Mouse (Mus musculus) neural tube, embryonic 11.5 days (tissue): Measurements from ENCODE around the gene Rhbdd1. TPM values are rescaled to one million over a fixed set of nuclear protein-coding genes. Genes with fewer than 3 reads are reported as not detected.

Experiments used
- ATAC-seq: fragments of 200-750 bp; cut with Nextera tagmentation; 2 replicates; pipeline ENCODE4 v1.8.0; 2017; ENCODE audit warnings: moderate number of reproducible peaks, mild to moderate bottlenecking, moderate TSS enrichment, moderate library complexity; ENCODE audit not compliant: insufficient read depth, low FRiP score, low TSS enrichment
- DNase-seq: peaks from one replicate; pipeline ENCODE4 v3.0.0-alpha.2; 2015; ENCODE audit warnings: low spot score
- H3K27ac ChIP-seq: fragments of 300-500 bp; sonication (generic); 2 replicates; pipeline ENCODE4 v1.5.1; 2014; ENCODE audit warnings: low read depth, mild to moderate bottlenecking, low read length
- H3K27me3 ChIP-seq: fragments of 300-500 bp; sonication (generic); 2 replicates; pipeline ENCODE4 v1.6.1; 2014; ENCODE audit warnings: mild to moderate bottlenecking, low read length, mixed read lengths; ENCODE audit not compliant: control insufficient read depth, insufficient read depth
- H3K36me3 ChIP-seq: fragments of 300-500 bp; sonication (generic); 2 replicates; pipeline ENCODE4 v1.6.1; 2014; ENCODE audit warnings: mild to moderate bottlenecking, low read length, moderate library complexity, mixed read lengths; ENCODE audit not compliant: control insufficient read depth, insufficient read depth
- H3K4me1 ChIP-seq: fragments of 300-500 bp; sonication (generic); 2 replicates; pipeline ENCODE4 v1.6.1; 2014; ENCODE audit warnings: low read length, mixed read lengths; ENCODE audit not compliant: control insufficient read depth, insufficient read depth
- H3K4me2 ChIP-seq: fragments of 300-500 bp; sonication (generic); 2 replicates; pipeline ENCODE4 v1.6.1; 2014; ENCODE audit warnings: low read depth, mild to moderate bottlenecking, moderate library complexity
- H3K4me3 ChIP-seq: fragments of 300-500 bp; sonication (generic); 2 replicates; pipeline ENCODE4 v1.5.1; 2014; ENCODE audit warnings: low read depth, low read length
- H3K9ac ChIP-seq: fragments of 300-500 bp; sonication (generic); 2 replicates; pipeline ENCODE4 v1.6.1; 2014; ENCODE audit warnings: mild to moderate bottlenecking, low read length
- H3K9me3 ChIP-seq: fragments of 300-500 bp; sonication (generic); 2 replicates; pipeline ENCODE4 v1.6.1; 2016; ENCODE audit warnings: low read length; ENCODE audit not compliant: control insufficient read depth
- WGBS: fragments of 180-500 bp; shearing (Covaris S2); extraction: QIAGEN DNeasy Blood & Tissue Kit; methylation state at CpG from one replicate; pipeline ENCODE4 v1.1.7; 2014; 5-methylcytosine and 5-hydroxymethylcytosine counted together
- polyA plus RNA-seq: library from polyadenylated mRNA; unstranded; fragments of >200 nt; fragmentation: Nextera tagmentation; extraction: Ambion mirVana; gene quantifications from 2 replicates; pipeline ENCODE4 v1.2.1, GENCODE M21; 2014

The Rhbdd1 gene
- polyA plus RNA-seq, 1 experiment from 2014 or later = 10.3 TPM

DNA sequence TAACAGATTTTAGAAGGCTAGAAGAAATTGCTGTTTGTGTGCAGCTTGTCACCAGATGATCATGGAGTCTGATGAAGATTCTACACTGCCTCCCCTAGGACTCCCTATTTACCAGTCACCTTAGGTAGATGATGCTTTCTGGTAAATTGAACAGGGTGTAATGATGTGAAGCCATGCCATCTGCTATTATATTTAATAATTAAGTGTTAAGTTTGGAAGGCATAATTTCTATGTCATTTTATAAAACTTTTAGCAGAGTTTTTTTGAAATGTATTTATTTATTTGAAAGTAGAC is 13.6 kb downstream of the Rhbdd1 start:
- H3K27ac ChIP-seq = no peak overlapping the region
- no peaks in the 10 kb centered on the region for H3K27me3 ChIP-seq
- H3K9ac ChIP-seq = no peak overlapping the region
- no peaks in the 10 kb centered on the region for H3K4me1 ChIP-seq
- no peaks in the 10 kb centered on the region for H3K9me3 ChIP-seq
- no peak overlapping the region for H3K4me2 ChIP-seq
- DNase-seq = no peak
- no peaks in the 10 kb centered on the region for H3K36me3 ChIP-seq
- no peak overlapping the region for H3K4me3 ChIP-seq
- ATAC-seq = 0 out of 2 replicates have a peak, but pooled peaks have one; percentile 37

DNA sequence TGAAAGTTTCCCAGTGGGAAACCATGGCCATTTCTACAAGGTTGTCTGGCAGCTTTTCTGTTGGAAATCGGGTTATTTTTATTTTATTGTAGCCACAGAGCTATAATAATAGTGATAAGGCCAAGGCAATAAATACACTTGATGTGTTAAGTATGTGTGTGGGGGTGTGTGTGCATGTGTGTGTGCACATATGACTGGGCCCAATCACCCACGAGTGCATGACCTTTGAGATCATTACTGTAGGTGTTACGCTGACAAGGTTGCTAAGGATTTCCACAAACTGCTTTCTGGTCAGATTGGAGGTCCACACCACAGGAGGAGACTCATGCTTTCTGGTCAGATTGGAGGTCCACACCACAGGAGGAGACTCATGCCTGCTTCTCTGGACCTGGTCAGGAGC is 18.3 kb downstream of the Rhbdd1 start:
- Histone ChIP-seq H3K9ac (no peak overlapping the region), H3K9me3 (no peaks in the 10 kb centered on the region), H3K4me2 (no peak overlapping the region), H3K4me1 (no peaks in the 10 kb centered on the region), H3K27me3 (no peaks in the 10 kb centered on the region), H3K36me3 (no peaks in the 10 kb centered on the region), H3K27ac (no peak overlapping the region), H3K4me3 (no peak overlapping the region)
- 91% methylated on average over 3 of the region's 3 CpGs for WGBS
- DNase-seq = no peak
- no peak for ATAC-seq

GRCm38 (mm10) chr1:82353089-82353488 is 36.8 kb downstream of the Rhbdd1 start:
- Histone ChIP-seq H3K27ac (no peak overlapping the region), H3K9me3 (no peaks in the 10 kb centered on the region), H3K9ac (no peak overlapping the region), H3K36me3 (no peaks in the 10 kb centered on the region), H3K4me1 (no peaks in the 10 kb centered on the region), H3K27me3 (no peaks in the 10 kb centered on the region), H3K4me2 (no peak overlapping the region), H3K4me3 (no peak overlapping the region)
- WGBS = 96% methylated on average over 2 of the region's 2 CpGs
- ATAC-seq (no peak), DNase-seq (no peak)

DNA sequence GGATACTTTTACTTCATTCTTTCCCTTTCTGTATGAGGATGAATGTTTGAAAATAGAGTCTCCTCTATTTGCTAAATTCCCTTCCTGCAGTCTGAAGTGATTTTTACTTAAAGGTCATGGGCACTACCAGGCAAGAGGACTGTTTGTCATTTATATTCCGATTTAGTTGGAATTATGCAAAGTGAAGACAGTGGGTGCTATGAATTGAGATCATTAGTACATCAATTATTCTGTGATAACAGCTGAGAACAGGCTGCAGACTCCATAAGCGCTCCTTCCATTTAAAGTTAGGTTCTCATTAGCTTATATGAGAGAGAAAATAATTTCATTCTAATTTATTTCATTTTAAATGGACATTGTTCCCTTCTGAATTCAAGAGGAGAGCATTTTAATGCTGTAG is 37.5 kb downstream of the Rhbdd1 start:
- Histone ChIP-seq H3K4me3 (no peak overlapping the region), H3K27ac (no peak overlapping the region), H3K4me2 (no peak overlapping the region), H3K27me3 (no peaks in the 10 kb centered on the region), H3K9ac (no peak overlapping the region), H3K4me1 (peaks cover 1% of the 10 kb centered on the region), H3K36me3 (no peaks in the 10 kb centered on the region), H3K9me3 (no peaks in the 10 kb centered on the region)
- DNase-seq = no peak
- no peak for ATAC-seq
- WGBS = 84% methylated on average over 2 of the region's 2 CpGs

- Histone ChIP-seq H3K27me3 (no peaks in the 10 kb centered on the region), H3K9me3 (no peaks in the 10 kb centered on the region), H3K9ac (peak overlapping the region; percentile 22; the same call in 1 of the 2 replicates), H3K4me1 (peaks cover 13% of the 10 kb centered on the region), H3K36me3 (no peaks in the 10 kb centered on the region), H3K4me2 (no peak overlapping the region), H3K27ac (no peak overlapping the region), H3K4me3 (no peak overlapping the region)
- ATAC-seq (peak; percentile 55; the same call in 1 of the 2 replicates), DNase-seq (peak; percentile 24)
- WGBS = 69% methylated on average over 20 of the region's 20 CpGs
Measured at GRCm38 (mm10) chr1:82358871-82359647, 42.8 kb downstream of the Rhbdd1 start.

DNA sequence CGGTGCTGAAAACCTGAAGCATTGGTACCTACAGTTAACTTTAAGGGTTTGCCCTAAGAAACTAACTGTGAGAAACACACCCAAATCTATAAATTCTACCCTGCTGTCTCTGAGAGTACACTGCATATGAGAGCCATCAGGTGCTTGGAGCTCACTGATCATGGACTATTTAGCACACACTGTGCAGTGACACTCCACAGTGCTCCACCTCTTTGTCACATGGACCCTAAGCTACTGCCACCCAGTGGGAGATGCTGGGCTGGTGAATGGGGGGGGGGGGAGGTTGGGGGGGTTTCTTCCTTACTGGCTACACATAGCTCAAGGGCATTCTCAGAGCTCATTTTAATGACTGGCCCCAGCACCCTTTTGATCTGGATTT is 43.4 kb downstream of the Rhbdd1 start:
- no peaks in the 10 kb centered on the region for H3K36me3 ChIP-seq
- DNase-seq (no peak), ATAC-seq (peak; percentile 31; the same call in 1 of the 2 replicates)
- no peak overlapping the region for H3K4me2 ChIP-seq
- H3K4me1 ChIP-seq = peaks cover 13% of the 10 kb centered on the region
- H3K9ac ChIP-seq = no peak overlapping the region
- no peaks in the 10 kb centered on the region for H3K27me3 ChIP-seq
- 100% methylated on average over 1 of the region's 1 CpGs for WGBS
- H3K4me3 ChIP-seq = no peak overlapping the region
- no peaks in the 10 kb centered on the region for H3K9me3 ChIP-seq
- H3K27ac ChIP-seq = no peak overlapping the region

DNA sequence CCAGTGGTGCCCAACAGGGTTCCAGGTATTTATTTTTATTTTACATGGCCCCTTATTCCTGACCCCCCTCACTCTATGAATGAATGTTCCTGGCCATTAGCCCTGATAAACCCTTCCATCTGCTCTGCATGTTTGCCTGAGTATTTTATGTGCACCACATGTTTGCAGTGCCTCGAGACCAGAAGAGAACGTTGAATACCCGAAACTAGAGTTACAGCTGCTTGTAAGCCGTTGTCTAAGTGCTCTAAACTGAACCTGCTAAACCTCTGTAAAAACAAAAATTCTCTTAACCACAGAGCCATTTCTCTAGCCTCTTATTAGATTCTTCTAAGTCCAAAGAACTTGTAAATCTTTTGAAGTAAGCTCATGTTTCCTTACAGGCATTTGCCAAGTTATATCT is 45.0 kb downstream of the Rhbdd1 start:
- Histone ChIP-seq H3K4me3 (no peak overlapping the region), H3K9ac (no peak overlapping the region), H3K27me3 (no peaks in the 10 kb centered on the region), H3K4me1 (peaks cover 13% of the 10 kb centered on the region), H3K4me2 (no peak overlapping the region), H3K36me3 (no peaks in the 10 kb centered on the region), H3K9me3 (no peaks in the 10 kb centered on the region), H3K27ac (no peak overlapping the region)
- ATAC-seq (no peak), DNase-seq (no peak)
- WGBS = 64% methylated on average over 4 of the region's 4 CpGs

DNA sequence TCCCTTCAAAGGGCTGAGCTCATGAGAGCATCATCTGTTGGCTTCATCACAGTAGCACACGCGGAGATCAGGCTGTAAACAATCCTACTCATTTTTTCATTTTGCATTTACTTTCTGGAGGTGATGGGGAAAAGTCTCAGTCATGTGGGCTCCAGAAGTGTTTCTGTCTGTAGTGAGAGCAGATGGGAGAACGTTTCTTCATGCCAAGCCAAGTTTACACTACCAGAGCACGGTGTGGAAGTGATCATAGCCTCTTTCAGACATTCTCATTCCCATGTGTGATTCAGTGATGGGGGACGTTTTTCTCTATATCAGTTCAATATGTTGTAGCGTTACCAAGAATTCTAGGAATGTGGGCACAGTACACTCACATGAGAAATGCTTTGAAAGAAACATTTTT is 45.9 kb downstream of the Rhbdd1 start:
- no peak for DNase-seq
- WGBS = 79% methylated on average over 6 of the region's 6 CpGs

GRCm38 (mm10) chr1:82364047-82364446 is 47.8 kb downstream of the Rhbdd1 start:
- H3K4me3 ChIP-seq = no peak overlapping the region
- H3K4me2 ChIP-seq = no peak overlapping the region
- 83% methylated on average over 7 of the region's 7 CpGs for WGBS
- ATAC-seq = no peak
- no peak overlapping the region for H3K27ac ChIP-seq
- no peaks in the 10 kb centered on the region for H3K27me3 ChIP-seq
- no peak for DNase-seq
- H3K9ac ChIP-seq = no peak overlapping the region
- H3K4me1 ChIP-seq = peaks cover 9% of the 10 kb centered on the region
- H3K9me3 ChIP-seq = no peaks in the 10 kb centered on the region
- H3K36me3 ChIP-seq = no peaks in the 10 kb centered on the region

More for the DNA sequence above, 45.9 kb downstream of the Rhbdd1 start:
- H3K4me1 ChIP-seq = peaks cover 13% of the 10 kb centered on the region
- no peak overlapping the region for H3K4me3 ChIP-seq
- no peaks in the 10 kb centered on the region for H3K9me3 ChIP-seq
- ATAC-seq = no peak
- H3K27me3 ChIP-seq = no peaks in the 10 kb centered on the region
- no peak overlapping the region for H3K9ac ChIP-seq
- no peaks in the 10 kb centered on the region for H3K36me3 ChIP-seq
- no peak overlapping the region for H3K4me2 ChIP-seq
- H3K27ac ChIP-seq = no peak overlapping the region
